Mouse (Mus musculus): ENCODE results near the gene Col6a6.
A peak's percentile ranks its signal among the peaks of the same experiment; 100 is the strongest.
"Not testable (repeated sequence)": the region's sequence is repeated elsewhere in the genome, so short reads cannot be mapped to it uniquely, and the experiment has no call there.

Col6a6 gene

GRCm38 (mm10) chr9:105827791-105828385 lies at the start of gene Col6a6:
Col6a6 (minus strand) TSS chr9:105828160.
- DNase-seq (ENCODE audit: low spot score): no peak

- no peak for DNase-seq (ENCODE audit: low spot score)
Measured at GRCm38 (mm10) chr9:105876124-105876523, 48.2 kb upstream of the Col6a6 start.

GRCm38 (mm10) chr9:105871643-105872042 lies 43.7 kb upstream of the Col6a6 start:
- no peak for DNase-seq (ENCODE audit: low spot score)

- peak; percentile 45 for DNase-seq (ENCODE audit: low spot score)
Measured at GRCm38 (mm10) chr9:105857773-105858172, 29.8 kb upstream of the Col6a6 start.

- DNase-seq (ENCODE audit: low spot score): no peak
Measured at GRCm38 (mm10) chr9:105852778-105853065, 24.8 kb upstream of the Col6a6 start.

GRCm38 (mm10) chr9:105852015-105852777 lies 24.2 kb upstream of the Col6a6 start:
- no peak for DNase-seq (ENCODE audit: low spot score)

GRCm38 (mm10) chr9:105851011-105851410 lies 23.1 kb upstream of the Col6a6 start:
- DNase-seq (ENCODE audit: low spot score): no peak

GRCm38 (mm10) chr9:105848396-105848795 lies 20.4 kb upstream of the Col6a6 start:
- no peak for DNase-seq (ENCODE audit: low spot score)

- no peak for DNase-seq (ENCODE audit: low spot score)
Measured at GRCm38 (mm10) chr9:105847261-105847660, 19.3 kb upstream of the Col6a6 start.

- DNase-seq (ENCODE audit: low spot score): not testable (repeated sequence)
Measured at GRCm38 (mm10) chr9:105841386-105841785, 13.4 kb upstream of the Col6a6 start.

GRCm38 (mm10) chr9:105839147-105839515 lies 11.2 kb upstream of the Col6a6 start:
- DNase-seq (ENCODE audit: low spot score): no peak

GRCm38 (mm10) chr9:105838396-105839146 lies 10.6 kb upstream of the Col6a6 start:
- DNase-seq (ENCODE audit: low spot score): no peak

GRCm38 (mm10) chr9:105835587-105835986 lies 7.6 kb upstream of the Col6a6 start:
- DNase-seq (ENCODE audit: low spot score): no peak

GRCm38 (mm10) chr9:105834799-105835198 lies 6.8 kb upstream of the Col6a6 start:
- no peak for DNase-seq (ENCODE audit: low spot score)

GRCm38 (mm10) chr9:105831291-105831690 lies 3.3 kb upstream of the Col6a6 start:
- DNase-seq (ENCODE audit: low spot score): no peak

GRCm38 (mm10) chr9:105827076-105827647 lies 798 bp downstream of the Col6a6 start:
- no peak for DNase-seq (ENCODE audit: low spot score)

GRCm38 (mm10) chr9:105820711-105821110 lies 7.2 kb downstream of the Col6a6 start:
- DNase-seq (ENCODE audit: low spot score): no peak

- DNase-seq (ENCODE audit: low spot score): no peak
Measured at GRCm38 (mm10) chr9:105819155-105819709, 8.7 kb downstream of the Col6a6 start.

- no peak for DNase-seq (ENCODE audit: low spot score)
Measured at GRCm38 (mm10) chr9:105814436-105814835, 13.5 kb downstream of the Col6a6 start.

- no peak for DNase-seq (ENCODE audit: low spot score)
Measured at GRCm38 (mm10) chr9:105811458-105811857, 16.5 kb downstream of the Col6a6 start.

GRCm38 (mm10) chr9:105808920-105809505 lies 18.9 kb downstream of the Col6a6 start:
- no peak for DNase-seq (ENCODE audit: low spot score)

GRCm38 (mm10) chr9:105803416-105803815 lies 24.5 kb downstream of the Col6a6 start:
- no peak for DNase-seq (ENCODE audit: low spot score)

Measured in layer of hippocampus, adult 9-10 months (tissue).